Mouse (Mus musculus): ENCODE results near the gene Usp29. TPM values are rescaled to one million over a fixed set of nuclear protein-coding genes. Genes with fewer than 3 reads are reported as not detected.
A peak's percentile ranks its signal among the peaks of the same experiment; 100 is the strongest.
"Not testable (repeated sequence)": the region's sequence is repeated elsewhere in the genome, so short reads cannot be mapped to it uniquely, and the experiment has no call there.

Usp29 gene
- polyA plus RNA-seq, 1 experiment from 2014 or later: 22.2 TPM

GRCm38 (mm10) chr7:7005441-7005840, 275.1 kb downstream of the Usp29 start:
- WGBS: 76% methylated on average over 5 of the region's 5 CpGs
- H3K9me3 ChIP-seq (ENCODE audit: control insufficient read depth, low read length); H3K27ac ChIP-seq (replicated peaks; ENCODE audit: low read depth, low read length); H3K36me3 ChIP-seq (ENCODE audit: control insufficient read depth, insufficient read depth, low read length); H3K4me1 ChIP-seq (ENCODE audit: control insufficient read depth, insufficient read depth, low read length); ATAC-seq (ENCODE audit: insufficient number of reproducible peaks, low FRiP score, low TSS enrichment, low read depth); H3K4me2 ChIP-seq (ENCODE audit: low read depth, severe bottlenecking); H3K4me3 ChIP-seq (ENCODE audit: low read depth, low read length); DNase-seq (ENCODE audit: low spot score); H3K9ac ChIP-seq (ENCODE audit: low read length); H3K27me3 ChIP-seq (ENCODE audit: control insufficient read depth, insufficient read depth, low read length): not testable (repeated sequence)

MicroRNA genes within 50 kb of the gene (microRNA counts, 519-probe panel; counts per million panel counts)
- not detected for microRNA mmu-miR-3099

Small RNAs within 50 kb of the gene (microRNA-seq; reads per million reads assigned to microRNA genes)
- 65.0 reads per million, percentile 43 among the genes with 10 or more reads in this experiment for gene Mir3099

Other genes with a start within 250 kb of the Usp29 start
- not detected in 2 replicates for gene Olfr5, start 243.6 kb upstream of the Usp29 start, polyA plus RNA-seq (2014; fragmentation: Nextera tagmentation; extraction: Ambion mirVana)
- not detected in 2 replicates for gene Olfr1347, start 230.8 kb upstream of the Usp29 start, polyA plus RNA-seq (2014; fragmentation: Nextera tagmentation; extraction: Ambion mirVana)
- not detected in 2 replicates for gene Olfr1348, start 221.8 kb upstream of the Usp29 start, polyA plus RNA-seq (2014; fragmentation: Nextera tagmentation; extraction: Ambion mirVana)
- gene Olfr1349, start 207.6 kb upstream of the Usp29 start, polyA plus RNA-seq (2014; fragmentation: Nextera tagmentation; extraction: Ambion mirVana): not detected in 2 replicates
- gene Olfr1350, start 165.7 kb upstream of the Usp29 start, polyA plus RNA-seq (2014; fragmentation: Nextera tagmentation; extraction: Ambion mirVana): not detected in 2 replicates
- 4.7 and 5.6 TPM in 2 replicates for gene Zim1, start 34.1 kb upstream of the Usp29 start, polyA plus RNA-seq (2014; fragmentation: Nextera tagmentation; extraction: Ambion mirVana)
- gene Peg3, start 147 bp upstream of the Usp29 start, polyA plus RNA-seq (2014; fragmentation: Nextera tagmentation; extraction: Ambion mirVana): 342 and 380 TPM in 2 replicates

All from limb, embryonic 11.5 days (tissue).